Mouse (Mus musculus) forebrain, embryonic 10.5 days (tissue): ENCODE data around the gene Psmb7. TPM values are rescaled to one million over a fixed set of nuclear protein-coding genes. Genes with fewer than 3 reads are reported as not detected.
A peak's percentile ranks its signal among the peaks of the same experiment; 100 is the strongest.

ENCODE experiments used
- DNase-seq: peaks from one replicate; pipeline ENCODE4 v3.0.0-alpha.2; 2017; ENCODE audit warnings: low spot score; ENCODE audit errors: extremely low spot score
- H3K27ac ChIP-seq: fragments of 300-500 bp; sonication (generic); 2 replicates; pipeline ENCODE4 v1.5.1; 2016; ENCODE audit warnings: mild to moderate bottlenecking
- H3K27me3 ChIP-seq: fragments of 300-500 bp; sonication (generic); 2 replicates; pipeline ENCODE4 v1.6.1; 2016; ENCODE audit warnings: mild to moderate bottlenecking; ENCODE audit not compliant: poor library complexity, severe bottlenecking
- H3K36me3 ChIP-seq: fragments of 300-500 bp; sonication (generic); replicated peaks from 2 replicates; pipeline ENCODE4 v1.6.1; 2016; ENCODE audit warnings: mild to moderate bottlenecking, moderate library complexity
- H3K4me1 ChIP-seq: fragments of 300-500 bp; sonication (generic); 2 replicates; pipeline ENCODE4 v1.6.1; 2016
- H3K4me3 ChIP-seq: fragments of 300-500 bp; sonication (generic); 2 replicates; pipeline ENCODE4 v1.5.1; 2016; ENCODE audit warnings: mild to moderate bottlenecking, moderate library complexity
- H3K9me3 ChIP-seq: fragments of 300-500 bp; sonication (generic); 2 replicates; pipeline ENCODE4 v1.6.1; 2016; ENCODE audit warnings: mild to moderate bottlenecking, moderate library complexity
- WGBS: fragments of 180-500 bp; shearing (Covaris S2); methylation state at CpG from one replicate; pipeline ENCODE4 v1.1.7; 2016; 5-methylcytosine and 5-hydroxymethylcytosine counted together
- polyA plus RNA-seq: library from polyadenylated mRNA; unstranded; fragments of >200 nt; fragmentation: Nextera tagmentation; extraction: Ambion mirVana; gene quantifications from 2 replicates; pipeline ENCODE4 v1.2.1, GENCODE M21; 2016

The Psmb7 gene
- 335 and 344 TPM in 2 replicates for polyA plus RNA-seq

DNA sequence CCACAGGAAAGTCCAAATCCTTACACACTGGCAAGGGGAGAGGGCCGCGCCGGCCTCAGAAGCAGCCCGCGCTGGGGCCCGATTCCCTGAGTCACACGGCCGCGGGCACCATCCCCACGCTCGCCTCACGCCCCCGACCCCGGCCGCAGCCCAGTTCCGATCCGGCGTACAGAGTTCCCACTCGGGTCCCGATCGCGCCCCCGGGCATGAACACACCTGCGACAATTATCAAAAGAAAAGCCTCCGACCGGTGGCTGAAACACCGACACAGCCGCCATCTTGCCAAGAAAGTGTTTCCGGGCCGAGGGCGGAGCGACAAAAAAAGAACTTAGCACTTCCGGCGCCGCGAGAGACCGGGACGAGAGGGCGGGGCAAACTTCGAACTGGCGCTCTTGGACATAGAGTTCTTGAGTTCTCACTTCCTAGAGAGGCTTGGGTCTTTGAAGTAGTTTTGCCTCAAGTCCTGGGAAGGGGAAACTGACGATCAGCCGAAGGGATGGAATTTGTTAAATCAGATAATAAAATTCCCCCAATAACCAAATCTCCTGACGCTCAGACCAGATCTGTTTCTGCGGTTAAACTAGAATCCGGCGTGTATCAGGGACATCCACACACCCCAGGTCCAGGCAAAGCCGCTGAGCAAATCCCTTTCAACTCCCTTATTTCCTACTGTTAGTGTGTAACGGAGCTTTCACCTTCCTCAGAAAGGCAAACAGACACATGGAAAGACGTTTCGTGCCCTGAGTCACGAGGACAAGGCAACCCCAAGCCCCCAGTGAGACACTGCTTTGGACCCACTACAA is at the start of gene Psmb7:
TSS of gene Psmb7 (minus strand) at position 463 of the 803 bp plus-strand sequence.
- Histone ChIP-seq H3K4me1 (peaks cover 27% of the 10 kb centered on the region), H3K27me3 (no peaks in the 10 kb centered on the region), H3K9me3 (no peaks in the 10 kb centered on the region), H3K27ac (peak within 1 kb of the TSS; percentile 94), H3K4me3 (peak within 1 kb of the TSS; percentile 86), H3K36me3 (peaks cover 34% of the 10 kb centered on the region)
- DNase-seq, result peak; percentile 95
- 2% methylated on average over 52 of the region's 52 CpGs for WGBS

DNA sequence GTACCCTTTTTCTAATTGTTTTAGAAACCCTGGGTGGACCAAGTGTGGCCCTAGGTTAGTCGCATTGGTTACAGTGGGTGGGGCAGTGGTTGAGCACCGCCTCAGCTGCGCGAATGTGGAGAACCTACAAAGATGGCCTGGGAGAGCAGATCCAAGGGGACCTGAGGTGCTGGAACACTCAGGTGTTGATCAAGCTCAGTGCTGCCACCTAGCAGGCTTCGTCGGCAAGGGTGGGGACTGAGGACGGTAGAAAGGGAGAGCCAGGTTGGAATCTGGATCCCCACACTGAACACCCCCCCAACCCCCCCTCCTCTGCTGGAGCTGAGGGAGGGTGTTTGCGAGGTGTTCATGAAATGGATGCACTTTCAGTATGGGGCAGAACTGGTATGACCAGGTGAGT is 47.7 kb upstream of the Psmb7 start:
- peaks cover 61% of the 10 kb centered on the region for H3K4me1 ChIP-seq
- H3K27me3 ChIP-seq, result peaks cover 99% of the 10 kb centered on the region
- no peak overlapping the region for H3K27ac ChIP-seq
- peak; percentile 44 for DNase-seq
- 18% methylated on average over 8 of the region's 8 CpGs for WGBS
- H3K4me3 ChIP-seq, result no peak overlapping the region
- no peaks in the 10 kb centered on the region for H3K9me3 ChIP-seq
- H3K36me3 ChIP-seq, result no peaks in the 10 kb centered on the region

DNA sequence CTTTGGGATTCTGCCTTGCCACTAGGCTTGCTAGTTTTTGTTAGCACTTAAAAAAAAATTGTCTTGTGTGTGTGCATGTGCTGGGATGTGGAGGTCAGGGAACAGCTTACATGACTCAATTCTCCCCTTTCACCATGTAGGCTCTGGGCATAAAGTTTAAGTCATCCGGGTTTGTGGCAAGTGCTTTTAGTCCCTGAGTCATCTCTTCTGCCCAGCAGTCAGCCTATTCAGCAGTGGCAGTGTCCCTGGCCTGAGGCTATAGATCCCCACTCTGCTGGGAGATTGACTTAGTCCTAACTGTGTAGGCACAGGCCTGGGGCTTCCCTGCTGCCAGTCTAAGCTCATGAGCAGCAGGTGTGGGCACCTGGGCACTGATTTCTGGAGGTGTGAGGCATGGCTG is 46.0 kb upstream of the Psmb7 start:
- H3K36me3 ChIP-seq, result no peaks in the 10 kb centered on the region
- DNase-seq, result no peak
- no peak overlapping the region; the same call in 1 of the 2 replicates for H3K4me3 ChIP-seq
- peaks cover 60% of the 10 kb centered on the region for H3K4me1 ChIP-seq
- H3K9me3 ChIP-seq, result no peaks in the 10 kb centered on the region
- H3K27me3 ChIP-seq, result peaks cover 91% of the 10 kb centered on the region
- peak overlapping the region; percentile 88 for H3K27ac ChIP-seq
- 45% methylated on average over 1 of the region's 1 CpGs for WGBS

DNA sequence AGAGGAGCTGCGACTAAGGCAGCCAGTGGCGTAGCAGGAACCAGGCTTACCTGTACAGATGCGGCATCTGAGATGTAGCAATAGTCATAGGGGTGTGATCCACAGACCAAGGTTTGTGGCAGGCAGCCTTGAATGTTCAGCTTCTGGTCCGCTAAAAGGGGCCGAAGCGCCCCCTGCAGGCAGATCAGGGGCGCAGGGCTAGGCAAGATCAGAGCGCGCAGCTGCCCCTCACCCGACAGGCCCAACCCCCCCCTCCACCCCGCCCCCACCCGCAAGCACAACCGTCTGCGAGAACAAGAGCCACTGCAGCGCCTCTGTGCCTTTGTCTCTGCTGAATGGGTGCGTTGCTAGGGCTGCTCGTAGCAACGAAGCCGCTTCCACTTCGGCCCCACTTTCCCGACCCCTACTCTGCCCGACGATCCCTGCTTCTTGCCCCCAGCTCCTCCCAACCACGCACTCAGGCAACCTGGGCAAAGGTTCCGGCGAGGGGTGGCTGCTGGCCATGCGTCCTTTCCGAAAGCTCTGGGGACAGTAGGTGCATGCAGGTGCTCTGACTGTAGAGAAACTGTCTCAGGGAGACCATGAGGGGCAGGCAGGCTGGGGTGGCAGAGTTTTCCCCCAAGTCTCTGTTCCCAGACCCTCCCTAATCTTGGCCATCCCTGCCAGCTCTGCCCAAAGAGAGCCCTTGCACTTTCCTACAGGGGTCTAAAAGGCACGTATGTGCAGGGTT is 45.1 kb upstream of the Psmb7 start:
- Histone ChIP-seq H3K4me1 (peaks cover 59% of the 10 kb centered on the region), H3K27me3 (peaks cover 82% of the 10 kb centered on the region), H3K27ac (peak overlapping the region; percentile 88), H3K36me3 (no peaks in the 10 kb centered on the region), H3K4me3 (peak overlapping the region; percentile 50), H3K9me3 (no peaks in the 10 kb centered on the region)
- peak; percentile 84 for DNase-seq
- WGBS, result 2% methylated on average over 29 of the region's 29 CpGs

DNA sequence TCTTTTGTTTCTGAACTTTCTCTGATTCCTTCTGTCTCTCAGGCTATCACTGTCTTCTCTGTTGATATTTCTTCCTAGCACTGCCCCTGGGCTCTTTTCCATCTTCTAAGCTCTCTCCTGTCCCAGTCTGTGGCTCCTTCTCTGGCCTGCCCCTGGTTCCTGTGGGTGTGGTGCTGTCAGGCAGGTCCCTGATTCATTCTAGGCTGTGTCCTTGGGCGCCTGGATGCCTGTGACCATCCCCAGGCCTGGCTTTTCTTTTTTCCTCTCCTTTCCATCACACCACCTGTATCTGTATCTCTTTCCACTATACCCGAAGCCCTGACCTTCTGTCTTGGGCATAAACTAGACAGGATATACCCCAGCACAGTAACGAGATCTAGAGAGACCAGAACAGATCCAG is 41.9 kb upstream of the Psmb7 start:
- whole genome bisulfite sequencing, result 85% methylated on average over 3 of the region's 3 CpGs
- peaks cover 50% of the 10 kb centered on the region for H3K4me1 ChIP-seq

DNA sequence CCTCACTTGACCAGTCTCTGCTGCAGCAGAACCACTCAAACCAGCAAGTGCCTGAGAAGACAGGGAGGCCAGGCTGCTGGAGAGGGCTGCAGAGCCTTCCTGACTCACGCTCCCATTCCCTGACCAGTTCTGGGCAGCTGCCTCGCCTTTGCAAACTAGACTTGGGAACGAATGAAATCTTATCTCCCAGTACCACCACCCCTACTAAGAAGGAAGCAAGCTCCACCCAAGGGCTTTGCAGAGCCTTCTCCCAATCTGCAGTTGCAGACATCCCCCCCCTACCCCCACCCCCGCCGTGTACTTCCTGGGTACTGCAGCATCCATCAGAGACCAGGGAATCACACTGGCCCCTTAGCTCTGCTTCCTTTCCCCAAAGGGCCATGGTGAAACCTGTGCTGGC is 39.2 kb upstream of the Psmb7 start:
- WGBS, result 80% methylated on average over 5 of the region's 5 CpGs
- Histone ChIP-seq H3K36me3 (no peaks in the 10 kb centered on the region), H3K27me3 (peaks cover 24% of the 10 kb centered on the region), H3K4me1 (peaks cover 23% of the 10 kb centered on the region), H3K4me3 (no peak overlapping the region), H3K9me3 (no peaks in the 10 kb centered on the region), H3K27ac (no peak overlapping the region)
- DNase-seq, result no peak

More for the DNA sequence above, 41.9 kb upstream of the Psmb7 start:
- Histone ChIP-seq H3K4me3 (no peak overlapping the region), H3K27ac (0 out of 2 replicates have a peak overlapping the region, but pooled peaks have one; percentile 9), H3K9me3 (no peaks in the 10 kb centered on the region), H3K27me3 (peaks cover 50% of the 10 kb centered on the region), H3K36me3 (no peaks in the 10 kb centered on the region)
- no peak for DNase-seq

DNA sequence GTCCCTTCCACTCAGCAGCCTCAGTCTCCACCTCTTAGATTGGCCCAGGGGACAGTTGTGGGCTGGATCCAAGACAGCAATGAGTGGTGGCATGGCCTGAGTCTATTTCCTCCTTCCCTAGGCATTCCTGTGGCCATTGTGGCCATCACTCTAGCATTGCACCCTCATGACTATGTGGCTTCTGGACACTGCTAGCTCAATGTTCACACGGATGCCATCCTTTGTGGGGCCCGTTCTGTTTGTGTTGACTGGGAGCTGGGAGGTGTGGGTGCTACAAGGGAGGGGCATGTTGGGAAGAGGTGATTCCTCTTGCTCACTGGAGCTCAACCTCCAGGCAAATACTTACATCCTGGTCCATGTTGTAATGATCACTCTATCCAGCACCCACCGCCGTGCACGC is 38.3 kb upstream of the Psmb7 start:
- H3K27ac ChIP-seq, result no peak overlapping the region
- DNase-seq, result no peak
- no peaks in the 10 kb centered on the region for H3K9me3 ChIP-seq
- peaks cover 20% of the 10 kb centered on the region for H3K4me1 ChIP-seq
- H3K36me3 ChIP-seq, result no peaks in the 10 kb centered on the region
- peaks cover 15% of the 10 kb centered on the region; the same call in 1 of the 2 replicates for H3K27me3 ChIP-seq
- H3K4me3 ChIP-seq, result no peak overlapping the region
- WGBS, result 91% methylated on average over 5 of the region's 5 CpGs

DNA sequence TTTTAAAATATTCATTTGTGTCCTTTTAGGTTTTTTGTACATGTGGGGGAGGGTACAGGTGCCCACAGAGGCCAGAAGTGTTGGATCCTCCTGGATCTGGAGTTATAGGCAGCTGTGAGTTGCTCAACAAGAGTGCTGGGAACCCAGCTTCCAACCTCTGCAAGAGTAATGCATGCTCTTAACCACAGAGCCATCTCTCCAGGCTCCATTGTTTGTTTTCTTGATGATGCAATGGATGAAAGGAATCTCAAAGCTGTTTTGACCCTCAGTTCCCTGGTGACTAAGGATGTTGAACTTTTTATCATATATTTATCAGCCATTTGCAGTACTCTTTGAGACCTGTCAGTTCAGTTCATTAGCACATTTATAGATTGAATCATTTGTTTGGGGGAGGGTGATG is 35.1 kb upstream of the Psmb7 start:
- Histone ChIP-seq H3K36me3 (no peaks in the 10 kb centered on the region), H3K27ac (no peak overlapping the region), H3K4me1 (0 out of 2 replicates have a peak, but pooled peaks cover 4% of the 10 kb centered on the region), H3K27me3 (no peaks in the 10 kb centered on the region), H3K9me3 (no peaks in the 10 kb centered on the region), H3K4me3 (no peak overlapping the region)
- DNase-seq, result no peak

DNA sequence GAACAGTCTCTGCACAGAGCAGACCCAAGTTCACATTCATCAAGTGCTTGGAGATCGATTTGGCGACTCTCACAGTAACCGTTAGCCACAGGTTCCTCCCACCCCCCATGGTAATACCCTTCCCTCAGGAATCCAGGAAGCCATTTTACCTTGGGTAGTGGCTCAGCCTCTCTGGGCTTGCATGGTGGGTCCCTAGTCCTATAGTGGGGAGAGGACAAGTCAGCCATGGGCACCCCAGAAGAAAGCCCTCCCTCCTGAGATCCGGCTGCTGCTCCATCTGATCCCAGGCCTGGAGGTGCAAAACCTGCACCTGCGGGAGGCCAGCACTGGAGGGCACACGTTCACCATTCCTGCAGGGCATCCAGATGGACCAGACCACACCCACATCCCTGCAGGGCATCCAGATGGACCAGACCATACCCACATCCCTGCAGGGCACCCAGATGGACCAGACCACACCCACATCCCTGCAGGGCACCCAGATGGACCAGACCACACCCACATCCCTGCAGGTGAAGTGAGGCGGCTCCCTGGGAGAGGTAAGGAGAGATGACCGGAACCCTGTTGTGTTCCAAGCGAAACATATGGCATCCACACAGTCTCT is 31.6 kb upstream of the Psmb7 start:
- DNase-seq, result no peak
- Histone ChIP-seq H3K27ac (no peak overlapping the region), H3K4me3 (no peak overlapping the region), H3K27me3 (peaks cover 33% of the 10 kb centered on the region), H3K4me1 (0 out of 2 replicates have a peak, but pooled peaks cover 11% of the 10 kb centered on the region), H3K9me3 (no peaks in the 10 kb centered on the region), H3K36me3 (no peaks in the 10 kb centered on the region)
- 66% methylated on average over 9 of the region's 9 CpGs for WGBS

DNA sequence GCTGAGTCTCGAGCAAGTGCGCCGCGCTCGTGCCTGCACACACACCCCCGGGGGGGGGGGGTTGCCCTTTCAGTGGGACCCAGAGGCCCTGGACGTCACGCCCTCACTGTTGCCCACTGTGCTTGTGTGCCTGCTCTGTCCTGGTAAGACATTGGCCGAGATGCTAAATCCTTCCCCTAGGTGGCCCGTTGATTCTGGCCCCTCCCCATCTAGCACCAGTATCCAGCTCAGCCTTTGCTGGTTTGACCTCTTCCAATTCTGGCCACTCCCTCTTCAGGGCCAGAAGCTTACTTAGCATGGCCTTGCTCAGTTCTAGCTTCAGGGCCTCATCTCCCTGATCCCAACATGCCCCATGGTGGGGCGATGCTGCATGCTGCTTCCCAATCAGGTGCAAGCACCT is 28.6 kb upstream of the Psmb7 start:
- DNase-seq, result no peak
- Histone ChIP-seq H3K27me3 (peaks cover 54% of the 10 kb centered on the region), H3K4me3 (no peak overlapping the region), H3K27ac (no peak overlapping the region), H3K9me3 (no peaks in the 10 kb centered on the region), H3K4me1 (peaks cover 22% of the 10 kb centered on the region), H3K36me3 (no peaks in the 10 kb centered on the region)
- WGBS, result 56% methylated on average over 11 of the region's 11 CpGs

DNA sequence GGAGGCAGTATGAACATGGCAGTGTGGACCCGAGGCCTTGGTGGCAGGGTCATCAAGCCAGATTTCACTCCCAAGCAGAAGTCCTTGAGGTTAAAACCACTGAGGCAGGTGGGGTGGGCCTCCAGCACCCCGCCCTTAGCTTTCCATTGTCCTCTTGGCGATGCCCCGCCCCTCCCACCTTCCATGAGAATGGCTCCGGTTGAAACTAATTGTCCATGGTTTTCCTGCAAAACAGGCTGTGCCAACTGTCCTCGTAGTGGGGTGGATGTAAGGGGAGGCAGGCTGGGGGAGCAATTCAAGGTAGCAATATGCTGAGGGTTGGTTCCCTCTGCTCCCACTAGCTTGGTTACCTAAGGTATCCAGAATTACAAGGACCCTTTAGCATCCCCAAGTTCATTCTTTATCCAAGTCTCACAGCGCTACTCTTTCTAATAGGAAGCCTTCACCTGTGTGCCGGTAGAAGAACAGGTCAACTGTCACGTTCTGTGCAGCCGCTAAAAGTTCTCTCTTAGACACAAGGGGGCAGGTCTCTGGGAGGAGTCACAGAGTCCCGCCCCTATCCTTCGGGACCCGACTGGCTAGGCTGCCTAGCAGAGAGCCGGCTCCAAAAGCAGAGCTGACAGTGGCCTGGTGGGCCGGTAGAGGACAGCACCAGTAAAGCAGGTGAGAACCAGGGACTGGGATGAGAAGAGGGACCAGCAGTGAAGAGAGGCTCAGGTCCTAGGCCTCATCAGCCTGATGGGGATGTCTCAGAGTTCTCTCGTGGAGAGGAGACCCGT is 25.1 kb upstream of the Psmb7 start:
- Histone ChIP-seq H3K4me3 (peak overlapping the region; percentile 36), H3K27me3 (peaks cover 54% of the 10 kb centered on the region), H3K9me3 (no peaks in the 10 kb centered on the region), H3K4me1 (peaks cover 21% of the 10 kb centered on the region), H3K36me3 (no peaks in the 10 kb centered on the region), H3K27ac (no peak overlapping the region)
- WGBS, result 12% methylated on average over 17 of the region's 17 CpGs
- DNase-seq, result peak; percentile 37

DNA sequence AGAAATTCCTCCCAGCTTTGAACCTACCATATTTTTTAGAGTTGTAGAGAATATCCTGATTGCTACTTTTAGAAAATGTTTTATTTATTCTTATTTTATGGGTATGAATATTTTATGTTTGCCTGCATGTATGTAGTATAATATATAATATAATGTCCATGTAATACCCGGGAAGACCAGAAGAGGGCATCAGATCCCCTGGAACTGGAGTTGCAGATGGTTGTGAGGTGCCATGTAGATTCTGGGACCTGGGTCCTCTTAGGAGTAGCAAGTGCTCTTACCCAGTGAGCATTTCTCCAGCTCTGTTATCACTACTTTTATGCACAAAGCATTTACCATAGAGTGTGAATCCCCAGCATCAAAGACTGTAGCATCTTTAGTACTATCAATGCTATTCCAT is 17.5 kb upstream of the Psmb7 start:
- Histone ChIP-seq H3K9me3 (no peaks in the 10 kb centered on the region), H3K36me3 (no peaks in the 10 kb centered on the region), H3K27me3 (peaks cover 16% of the 10 kb centered on the region; the same call in 1 of the 2 replicates), H3K4me1 (peaks cover 8% of the 10 kb centered on the region), H3K4me3 (no peak overlapping the region), H3K27ac (no peak overlapping the region)
- WGBS, result 7% methylated on average over 1 of the region's 1 CpGs
- no peak for DNase-seq
